Mouse (Mus musculus) small intestine, adult 2 months (tissue): ENCODE data around the gene Eddm3b.

Experiments
- CTCF ChIP-seq: fragments of 200-500 bp; IDR thresholded peaks from 2 replicates; pipeline ENCODE4 v1.5.1; 2012; ENCODE audit warnings: low read depth, mild to moderate bottlenecking, control low read depth, inconsistent platforms, low read length, moderate library complexity, mixed read lengths; ENCODE audit not compliant: insufficient replicate concordance, insufficient read length; ENCODE audit errors: extremely low read depth
- POLR2A ChIP-seq: fragments of 200-500 bp; IDR thresholded peaks from 2 replicates; pipeline ENCODE4 v1.6.1; 2012; ENCODE audit warnings: low read depth, mild to moderate bottlenecking, control low read depth, inconsistent platforms, low read length, moderate library complexity

- TF ChIP-seq CTCF = no peak
- no peak for TF ChIP-seq POLR2A
Measured at GRCm38 (mm10) chr14:51132372-51132771, 18.1 kb downstream of the Eddm3b start.
